Mouse (Mus musculus) kidney, adult 8-10 months (tissue): ENCODE data around the gene Ccl4.

Experiments used
- DNase-seq, 2 experiments: peaks; one replicate each; pipeline ENCODE4 v3.0.0; 2022

The Ccl4 gene

GRCm38 (mm10) chr11:83675665-83676064, 13.3 kb downstream of the Ccl4 start:
- DNase-seq, result no peak

GRCm38 (mm10) chr11:83689918-83690317, 27.5 kb downstream of the Ccl4 start:
- no peak for DNase-seq

- no peak for DNase-seq
Observed at GRCm38 (mm10) chr11:83692008-83692407, 29.6 kb downstream of the Ccl4 start.

GRCm38 (mm10) chr11:83703705-83704104, 41.3 kb downstream of the Ccl4 start, which contains the start of gene Wfdc17:
Gene Wfdc17 (plus strand): TSS chr11:83703991.
- DNase-seq, result no peak

GRCm38 (mm10) chr11:83708715-83709114, 46.3 kb downstream of the Ccl4 start, which contains the start of gene Wfdc18:
Gene Wfdc18 (plus strand): TSS chr11:83709015.
- DNase-seq, result no peak

GRCm38 (mm10) chr11:83709683-83710082, 47.3 kb downstream of the Ccl4 start:
- no peak for DNase-seq

GRCm38 (mm10) chr11:83712671-83713070, 50.3 kb downstream of the Ccl4 start:
- no peak for DNase-seq

GRCm38 (mm10) chr11:83713925-83714324, 51.5 kb downstream of the Ccl4 start:
- DNase-seq, result no peak
